Mouse (Mus musculus) liver, adult 2 months (tissue): Measurements from ENCODE around the gene Cnih1. TPM values are rescaled to one million over a fixed set of nuclear protein-coding genes. Genes with fewer than 3 reads are reported as not detected.
A peak's percentile ranks its signal among the peaks of the same experiment; 100 is the strongest.

Experiments used
- DNase-seq: peaks from one replicate; pipeline ENCODE4 v3.0.0-alpha.2; 2011; ENCODE audit warnings: low read depth, low spot score; ENCODE audit errors: extremely low read depth
- H3K27ac ChIP-seq: fragments of 200-500 bp; replicated peaks from 2 replicates; pipeline ENCODE4 v1.5.1; 2012; ENCODE audit warnings: low read depth, mild to moderate bottlenecking, control low read depth, inconsistent platforms, low read length; ENCODE audit not compliant: insufficient read depth
- H3K27me3 ChIP-seq: fragments of 200-500 bp; 2 replicates; pipeline ENCODE4 v1.6.1; 2012; ENCODE audit warnings: mild to moderate bottlenecking, moderate library complexity, low read length, inconsistent platforms; ENCODE audit not compliant: control insufficient read depth, insufficient read depth
- H3K36me3 ChIP-seq: fragments of 200-500 bp; 2 replicates; pipeline ENCODE4 v1.6.1; 2012; ENCODE audit warnings: low read length, inconsistent platforms; ENCODE audit not compliant: control insufficient read depth, insufficient read depth
- H3K4me1 ChIP-seq: fragments of 200-500 bp; 2 replicates; pipeline ENCODE4 v1.6.1; 2011; ENCODE audit warnings: low read length; ENCODE audit not compliant: control insufficient read depth, insufficient read depth
- H3K4me3 ChIP-seq: fragments of 200-500 bp; 2 replicates; pipeline ENCODE4 v1.5.1; 2011; ENCODE audit warnings: low read depth, mild to moderate bottlenecking, control low read depth, low read length, moderate library complexity; ENCODE audit not compliant: insufficient read depth
- H3K79me2 ChIP-seq: fragments of 200-500 bp; 2 replicates; pipeline ENCODE4 v1.6.1; 2012; ENCODE audit warnings: inconsistent platforms, mild to moderate bottlenecking, low read length, moderate library complexity; ENCODE audit not compliant: control insufficient read depth, insufficient read depth
- H3K9ac ChIP-seq: fragments of 200-500 bp; 2 replicates; pipeline ENCODE4 v1.6.1; 2012; ENCODE audit warnings: low read depth, mild to moderate bottlenecking, control low read depth, inconsistent platforms, low read length
- CTCF ChIP-seq: fragments of 200-500 bp; IDR thresholded peaks from 2 replicates; pipeline ENCODE4 v1.5.1; 2011; ENCODE audit warnings: low read depth, low read length, control low read depth
- POLR2A ChIP-seq: fragments of 200-500 bp; IDR thresholded peaks from 2 replicates; pipeline ENCODE4 v1.6.1; 2011; ENCODE audit warnings: low read length, control low read depth; ENCODE audit not compliant: insufficient read depth; ENCODE audit errors: extremely low read depth
- WGBS: fragments of 180-500 bp; shearing (Covaris S2); methylation state at CpG from one replicate; pipeline ENCODE4 v1.1.7; 2018; 5-methylcytosine and 5-hydroxymethylcytosine counted together
- polyA plus RNA-seq: library from polyadenylated mRNA; depleted of rRNA; stranded (reverse); fragments of >200 nt; gene quantifications from 2 replicates; pipeline ENCODE4 v1.2.3, GENCODE M21; 2012; rRNA removed
- total RNA-seq: library from RNA; depleted of rRNA; stranded (reverse); fragments of >200 nt; gene quantifications from 2 replicates; pipeline ENCODE4 v1.2.3, GENCODE M21; 2014; rRNA removed

The Cnih1 gene
- total and polyA plus RNA-seq, 2 experiments = 51.8 to 69.5 TPM

DNA sequence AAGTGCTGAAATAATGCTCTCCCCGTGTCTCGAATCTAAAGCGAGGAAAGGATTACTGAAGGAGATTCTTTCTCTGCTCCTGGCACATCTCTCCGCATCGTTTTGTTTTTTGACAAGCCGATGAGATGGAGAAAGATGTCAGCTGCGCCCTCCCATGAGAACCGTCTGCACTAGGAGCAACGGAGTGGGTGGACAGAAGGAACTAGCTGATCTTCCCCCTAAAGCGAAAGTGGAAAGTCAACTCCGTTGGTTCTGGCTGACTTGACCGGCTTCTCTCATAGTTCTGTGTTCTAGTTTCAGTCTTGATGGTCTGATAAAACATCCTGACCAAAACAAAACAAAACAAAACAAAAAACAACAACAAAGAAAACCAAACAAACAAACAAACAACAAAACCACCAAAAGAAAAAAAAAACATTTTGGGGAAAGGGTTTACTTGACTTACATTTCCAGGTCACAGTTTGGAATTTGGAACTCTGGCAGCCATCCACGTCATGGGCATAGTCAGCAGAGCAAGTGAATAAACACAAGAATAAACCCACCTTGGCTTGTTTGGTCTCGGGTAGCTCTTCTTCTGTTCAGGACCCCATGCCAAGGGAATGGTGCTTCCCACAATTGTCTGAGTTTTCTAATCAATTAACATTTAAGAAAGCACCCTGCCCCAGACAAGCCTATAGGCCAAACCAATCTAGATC lies 53.3 kb downstream of the Cnih1 start:
- Histone ChIP-seq H3K9ac (no peak overlapping the region), H3K79me2 (no peaks in the 10 kb centered on the region), H3K27ac (no peak overlapping the region), H3K4me3 (no peak overlapping the region), H3K27me3 (no peaks in the 10 kb centered on the region), H3K36me3 (no peaks in the 10 kb centered on the region), H3K4me1 (peaks cover 6% of the 10 kb centered on the region)
- TF ChIP-seq POLR2A (no peak), CTCF (no peak)
- 77% methylated on average over 14 of the region's 14 CpGs for WGBS
- DNase-seq = no peak

GRCm38 (mm10) chr14:46734262-46734661 lies 53.9 kb downstream of the Cnih1 start:
- no peak overlapping the region for H3K9ac ChIP-seq
- H3K4me1 ChIP-seq = peaks cover 6% of the 10 kb centered on the region
- no peak overlapping the region for H3K4me3 ChIP-seq
- no peaks in the 10 kb centered on the region for H3K79me2 ChIP-seq
- H3K27me3 ChIP-seq = no peaks in the 10 kb centered on the region
- DNase-seq = no peak
- H3K27ac ChIP-seq = no peak overlapping the region
- no peaks in the 10 kb centered on the region for H3K36me3 ChIP-seq
- TF ChIP-seq POLR2A (no peak), CTCF (no peak)
- 18% methylated on average over 5 of the region's 5 CpGs for WGBS

GRCm38 (mm10) chr14:46725743-46726142 lies 62.5 kb downstream of the Cnih1 start:
- Histone ChIP-seq H3K4me3 (no peak overlapping the region), H3K27ac (no peak overlapping the region), H3K9ac (no peak overlapping the region), H3K4me1 (peaks cover 6% of the 10 kb centered on the region), H3K79me2 (no peaks in the 10 kb centered on the region), H3K36me3 (no peaks in the 10 kb centered on the region), H3K27me3 (no peaks in the 10 kb centered on the region)
- DNase-seq = no peak
- 45% methylated on average over 3 of the region's 3 CpGs for WGBS
- TF ChIP-seq POLR2A = no peak
- peak; percentile 45; the same call in 1 of the 2 replicates for TF ChIP-seq CTCF

Other genes with a start within 250 kb of the Cnih1 start
- 1.2 TPM in 1 of 2 replicates, not detected in the other for gene Cdkn3, start 27.9 kb downstream of the Cnih1 start, total RNA-seq
- 0.31 TPM in 1 of 2 replicates, not detected in the other for gene Cdkn3, start 27.9 kb downstream of the Cnih1 start, polyA plus RNA-seq
- 24.4 and 27.2 TPM in 2 replicates for gene Gmfb, start 33.8 kb upstream of the Cnih1 start, total RNA-seq
- gene Gmfb, start 33.8 kb upstream of the Cnih1 start, polyA plus RNA-seq = 3.6 and 4.2 TPM in 2 replicates
- gene Cgrrf1, start 43.7 kb upstream of the Cnih1 start, total RNA-seq = 54.1 and 63.8 TPM in 2 replicates
- 27.8 and 32.1 TPM in 2 replicates for gene Cgrrf1, start 43.7 kb upstream of the Cnih1 start, polyA plus RNA-seq
- gene Samd4, start 94.4 kb upstream of the Cnih1 start, total RNA-seq = 1.6 and 3.0 TPM in 2 replicates
- 0.77 and 1.6 TPM in 2 replicates for gene Samd4, start 94.4 kb upstream of the Cnih1 start, polyA plus RNA-seq